Mouse (Mus musculus): ENCODE results near the gene Rtn1.
A peak's percentile ranks its signal among the peaks of the same experiment; 100 is the strongest.

The Rtn1 gene

GRCm38 (mm10) chr12:72279129-72279875 lies 129.6 kb downstream of the Rtn1 start:
- no peak for DNase-seq (ENCODE audit: extremely low spot score)

- DNase-seq (ENCODE audit: extremely low spot score) = no peak
Measured at GRCm38 (mm10) chr12:72273721-72274414, 135.0 kb downstream of the Rtn1 start.

DNA sequence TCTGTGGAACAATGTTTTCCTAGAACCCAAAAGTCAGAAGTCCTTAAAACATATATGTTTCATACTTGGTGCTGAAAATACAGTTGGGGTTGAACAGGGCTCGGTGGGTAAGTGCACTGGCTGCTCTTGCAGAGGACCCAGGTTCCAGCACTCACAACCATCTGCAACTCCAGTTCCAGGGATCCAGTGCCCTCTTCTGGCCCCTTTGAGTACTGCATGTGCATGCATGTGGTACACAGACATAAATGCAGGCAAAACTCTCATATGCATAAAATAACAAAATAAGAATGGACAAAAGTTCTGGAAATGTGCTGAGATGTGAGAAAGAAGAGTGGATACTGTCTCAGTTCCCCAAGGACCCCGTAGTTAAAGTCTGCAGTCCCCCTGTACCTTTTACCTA lies 141.2 kb downstream of the Rtn1 start:
- no peak for DNase-seq (ENCODE audit: extremely low spot score)

DNA sequence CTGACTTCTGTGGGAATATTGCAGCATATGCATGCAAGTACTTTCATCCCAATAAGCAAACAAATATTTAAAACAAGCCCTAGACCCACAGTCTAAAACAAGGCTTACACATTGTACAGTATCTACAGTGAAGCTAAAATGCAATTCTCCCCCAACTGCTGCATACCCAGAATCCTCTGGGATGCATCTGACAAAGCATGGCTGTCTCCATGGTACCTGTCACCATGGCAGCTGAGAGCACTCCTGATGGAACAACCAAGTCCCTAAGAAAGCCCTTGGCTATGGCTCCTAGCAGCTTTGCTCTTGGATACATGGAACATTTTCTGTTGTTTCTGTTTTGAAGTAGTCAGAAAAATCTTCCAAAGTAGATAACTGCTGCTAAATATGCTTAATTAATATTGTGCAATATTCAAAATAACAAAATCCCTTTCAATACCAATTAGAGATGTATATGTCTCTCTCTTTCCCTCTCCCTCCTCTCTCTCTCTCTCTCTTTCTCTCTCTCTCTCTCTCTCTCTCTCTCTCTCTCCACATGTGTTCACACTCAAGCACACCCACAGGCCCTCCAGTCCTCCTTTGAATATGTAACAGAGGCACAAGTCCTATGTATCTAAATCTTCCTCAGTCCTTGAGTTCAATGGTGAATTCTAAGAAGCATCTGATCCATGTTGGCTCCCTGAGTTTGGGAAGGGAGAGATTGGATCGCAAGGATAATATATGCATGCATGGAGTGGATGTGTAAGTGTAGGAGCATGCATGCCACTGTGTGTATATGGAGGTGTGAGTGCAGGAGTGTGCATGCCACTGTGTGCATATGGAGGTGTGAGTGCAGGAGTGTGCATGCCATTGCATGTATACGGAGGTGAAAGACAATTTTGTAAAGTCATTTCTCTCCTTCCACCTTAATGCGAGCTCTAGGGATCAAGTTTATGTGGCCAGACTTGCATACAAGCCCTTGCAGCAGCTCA lies 143.3 kb downstream of the Rtn1 start:
- no peak for DNase-seq (ENCODE audit: extremely low spot score)

- DNase-seq (ENCODE audit: extremely low spot score) = no peak
Measured at GRCm38 (mm10) chr12:72263213-72264103, 145.4 kb downstream of the Rtn1 start.

- DNase-seq (ENCODE audit: extremely low spot score) = no peak
Measured at GRCm38 (mm10) chr12:72257000-72257399, 151.9 kb downstream of the Rtn1 start.

DNA sequence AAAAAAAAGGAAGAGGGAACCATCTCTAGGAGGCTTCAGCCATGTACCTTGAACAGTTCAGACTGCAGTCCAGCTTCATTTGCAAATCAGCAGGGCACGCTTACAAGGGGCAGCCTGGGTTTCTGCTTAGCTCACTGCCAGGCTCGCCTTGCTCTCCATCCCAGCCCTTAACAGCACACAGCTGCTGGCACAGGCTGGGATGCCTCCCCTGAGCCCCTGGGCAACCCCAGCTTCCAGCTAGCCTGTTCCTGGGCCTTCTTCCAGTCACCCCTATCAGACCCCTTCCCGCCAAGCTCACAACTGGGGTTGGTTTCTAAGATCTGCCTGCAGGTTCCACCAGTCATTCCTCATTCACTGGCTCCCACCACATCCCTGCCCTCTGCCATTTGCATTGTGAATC lies 155.8 kb downstream of the Rtn1 start:
- no peak for DNase-seq (ENCODE audit: extremely low spot score)

- DNase-seq (ENCODE audit: extremely low spot score) = no peak
Measured at GRCm38 (mm10) chr12:72251890-72252445, 156.9 kb downstream of the Rtn1 start.

- DNase-seq (ENCODE audit: extremely low spot score) = no peak
Measured at GRCm38 (mm10) chr12:72244951-72245350, 163.9 kb downstream of the Rtn1 start.

- no peak for DNase-seq (ENCODE audit: extremely low spot score)
Measured at GRCm38 (mm10) chr12:72242807-72243206, 166.0 kb downstream of the Rtn1 start.

DNA sequence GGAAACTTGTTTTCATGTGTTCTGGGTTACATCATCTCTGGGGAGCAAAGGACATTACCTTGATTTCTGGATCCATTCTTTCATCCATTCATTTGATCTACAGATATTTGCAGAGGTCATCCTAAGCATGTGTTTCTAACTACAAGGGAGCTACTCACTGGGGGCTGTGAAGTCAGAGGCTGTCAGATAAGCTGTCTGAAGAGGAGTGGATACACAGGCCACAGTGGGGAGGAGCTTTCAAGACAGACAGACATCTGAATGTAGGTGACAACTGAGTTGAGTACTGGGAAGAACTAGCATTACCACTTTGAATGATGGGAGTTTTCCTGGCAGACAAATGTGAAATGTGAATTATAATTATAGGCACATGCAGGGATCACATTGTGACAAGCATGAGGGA lies 168.3 kb downstream of the Rtn1 start:
- DNase-seq (ENCODE audit: extremely low spot score) = no peak

DNA sequence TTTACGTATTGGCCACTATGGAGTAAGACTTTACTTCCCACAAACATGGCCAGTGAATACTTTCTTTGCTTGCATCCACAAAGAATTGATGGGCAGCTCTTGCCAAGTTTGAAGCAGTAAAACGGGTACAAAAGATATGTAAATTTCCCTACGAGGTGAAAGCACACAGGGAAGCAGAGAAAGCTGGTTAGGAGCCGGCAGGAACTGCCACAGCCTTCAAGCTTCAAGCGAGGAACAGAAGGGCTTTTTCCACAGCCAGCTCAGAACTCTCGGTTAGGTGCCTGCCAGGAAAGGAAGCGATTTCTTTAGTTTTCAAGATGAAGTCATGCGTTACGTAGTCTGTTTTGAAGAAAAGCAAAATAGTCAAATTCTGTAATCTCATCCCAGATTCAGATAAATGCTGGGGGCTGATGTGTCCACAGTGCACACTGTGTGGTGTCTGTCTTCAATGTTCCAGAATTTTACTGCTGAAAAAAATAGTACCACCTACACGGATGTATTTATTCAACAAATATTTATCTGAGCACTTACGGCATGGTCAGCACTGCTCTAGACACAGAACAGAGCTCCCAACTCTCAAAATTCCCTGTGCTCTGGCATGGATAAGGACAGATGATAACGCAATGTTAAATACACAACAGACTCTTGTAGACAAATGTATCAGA lies 169.5 kb downstream of the Rtn1 start:
- no peak for DNase-seq (ENCODE audit: extremely low spot score)

DNA sequence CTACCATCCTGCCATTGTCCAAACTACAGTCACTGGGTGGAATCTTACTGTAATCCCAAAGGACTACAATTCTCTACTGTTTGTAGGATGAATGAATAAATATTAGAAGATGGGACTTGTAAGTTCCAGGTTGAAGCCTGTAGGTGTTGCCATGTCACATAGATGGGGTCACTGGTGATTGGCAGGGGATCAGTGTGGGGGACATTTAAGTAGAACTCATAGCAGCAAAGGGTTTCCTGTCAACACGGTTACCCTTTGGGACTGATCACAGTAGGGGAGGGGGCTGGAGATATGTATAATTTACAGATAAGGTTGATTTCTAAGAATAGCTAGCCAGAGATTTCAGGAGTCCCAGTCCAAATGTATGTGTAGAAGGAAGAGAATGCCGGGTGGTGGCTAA lies 171.6 kb downstream of the Rtn1 start:
- DNase-seq (ENCODE audit: extremely low spot score) = no peak

- DNase-seq (ENCODE audit: extremely low spot score) = peak; percentile 79
Measured at GRCm38 (mm10) chr12:72236564-72237011, 172.3 kb downstream of the Rtn1 start.

DNA sequence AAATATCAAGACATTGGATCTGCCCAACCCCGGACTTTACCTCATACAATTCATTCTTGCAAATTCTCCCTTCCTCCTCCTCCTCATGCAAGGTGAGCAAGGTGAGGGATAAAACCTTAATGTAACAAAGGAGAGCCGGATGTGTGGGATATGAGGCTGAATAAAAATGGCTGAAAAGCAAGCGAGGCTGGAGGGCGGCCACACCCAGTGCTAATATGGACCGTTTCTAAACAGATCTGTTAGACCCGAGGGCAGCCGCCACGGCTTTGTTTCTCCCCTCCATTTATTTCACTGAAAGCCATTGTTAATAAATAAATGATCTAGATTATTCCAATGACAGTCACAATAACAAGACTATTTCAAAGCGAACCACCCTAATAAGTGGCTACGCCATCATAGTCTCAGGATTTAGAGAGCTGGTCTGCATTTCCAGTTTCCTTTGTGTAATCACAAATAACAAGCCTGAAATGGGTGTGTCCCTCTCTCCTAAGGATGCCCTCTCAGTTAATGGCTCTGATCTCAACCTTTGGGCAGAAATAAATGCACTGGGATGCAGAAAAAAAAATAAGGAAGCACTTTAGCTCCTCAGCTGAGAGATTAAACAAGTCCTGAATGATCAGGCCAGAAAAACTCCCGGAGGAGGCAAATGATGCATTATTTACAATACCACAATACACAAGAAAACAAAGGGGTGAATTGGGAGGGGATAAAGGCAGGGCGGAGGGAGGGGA lies 173.1 kb downstream of the Rtn1 start:
- peak; percentile 15 for DNase-seq (ENCODE audit: extremely low spot score)

DNA sequence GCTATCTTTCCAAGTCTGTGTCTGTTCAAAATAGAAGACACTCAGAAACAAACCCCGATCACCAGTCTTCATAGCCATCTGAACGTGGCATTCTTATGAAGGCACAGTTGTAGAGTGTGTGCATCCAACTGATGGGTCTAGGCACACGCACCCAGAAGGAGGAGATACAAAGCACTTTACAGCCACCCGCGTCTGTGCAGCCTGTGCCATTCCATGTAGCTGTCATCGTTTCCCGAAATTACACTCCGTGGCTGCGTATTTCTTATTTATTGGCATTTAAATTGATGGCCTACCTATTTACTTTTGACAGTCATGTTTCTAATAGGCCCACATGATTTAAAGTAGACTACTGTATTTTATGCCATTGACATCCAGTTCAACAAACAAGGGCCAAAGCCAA lies 173.9 kb downstream of the Rtn1 start:
- no peak for DNase-seq (ENCODE audit: extremely low spot score)

DNA sequence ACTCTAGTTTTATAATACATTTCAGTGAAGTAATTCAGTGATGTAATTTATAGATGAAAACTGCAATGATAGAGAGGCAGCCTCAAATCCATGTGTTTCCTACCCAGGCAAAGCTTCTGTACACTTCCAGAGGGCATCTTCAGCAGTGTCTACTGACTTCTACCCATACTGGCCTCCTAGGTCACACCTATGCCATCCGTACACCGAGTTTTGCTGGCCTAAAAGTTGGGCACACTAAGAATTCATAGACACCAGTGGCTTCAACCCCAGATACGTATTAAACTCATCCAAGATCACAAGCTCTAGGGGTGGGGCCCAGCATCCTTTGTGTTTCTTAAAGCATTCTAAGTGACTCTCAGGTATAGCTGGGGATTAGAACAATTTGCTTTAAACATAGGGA lies 174.7 kb downstream of the Rtn1 start:
- no peak for DNase-seq (ENCODE audit: extremely low spot score)

DNA sequence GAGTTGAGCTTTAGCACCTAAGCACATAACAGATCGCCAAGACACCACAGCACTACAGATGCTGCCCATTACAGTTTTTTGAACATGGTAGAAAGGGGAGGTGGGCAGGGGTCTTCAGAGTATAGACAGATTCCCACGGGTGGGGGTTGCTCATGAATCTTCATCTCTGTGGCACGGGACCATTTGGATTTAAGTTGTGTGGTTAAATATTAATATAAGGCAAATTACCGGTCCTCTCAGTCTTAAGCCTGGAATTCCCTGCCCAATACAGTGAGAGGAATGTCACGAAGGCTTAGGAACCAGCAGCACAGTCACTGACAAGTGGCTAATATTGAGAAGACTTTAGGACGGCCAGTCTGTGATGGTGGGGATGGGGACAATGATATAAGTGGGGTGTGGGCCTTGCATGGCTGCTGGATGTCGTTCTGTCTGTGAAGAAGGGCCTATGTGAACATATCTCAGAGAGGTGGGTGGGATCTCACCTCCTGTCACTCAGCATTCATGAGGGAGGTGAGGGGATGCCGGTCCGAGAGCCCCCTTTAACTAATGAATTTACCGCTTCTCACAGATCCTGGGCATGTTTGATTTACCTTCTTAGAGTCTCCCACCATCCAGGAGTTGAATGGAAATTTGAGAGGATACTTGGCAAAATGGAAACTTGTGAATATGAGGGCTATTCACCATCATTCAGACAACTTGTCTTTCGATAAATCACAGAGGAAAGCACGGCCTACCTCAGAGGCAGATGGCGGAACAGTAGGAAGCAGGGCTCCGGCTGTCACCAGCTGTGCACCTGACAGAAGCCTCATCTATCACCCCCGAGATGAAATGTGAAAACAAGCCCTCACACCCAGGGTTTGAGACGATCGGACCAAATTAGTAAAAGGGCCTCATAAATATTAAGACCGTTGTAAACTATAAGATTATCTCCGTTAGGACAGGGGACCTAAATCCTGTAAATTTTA lies 175.7 kb downstream of the Rtn1 start:
- DNase-seq (ENCODE audit: extremely low spot score) = no peak
